Mouse (Mus musculus) bone marrow, adult 2 months (tissue): ENCODE results near the gene Klf2. TPM values are rescaled to one million over a fixed set of nuclear protein-coding genes. Genes with fewer than 3 reads are reported as not detected.

Source experiments
- H3K27ac ChIP-seq: fragments of 200-500 bp; 2 replicates; pipeline ENCODE4 v1.5.1; 2012; ENCODE audit warnings: low read depth, mild to moderate bottlenecking, control low read depth, inconsistent platforms, low read length; ENCODE audit not compliant: control insufficient read depth, poor library complexity, insufficient read depth
- H3K4me1 ChIP-seq: fragments of 200-500 bp; 2 replicates; pipeline ENCODE4 v1.6.1; 2011; ENCODE audit warnings: low read length; ENCODE audit not compliant: control insufficient read depth, insufficient read depth
- H3K4me3 ChIP-seq: fragments of 200-500 bp; replicated peaks from 2 replicates; pipeline ENCODE3; 2011; ENCODE audit warnings: mild to moderate bottlenecking, low read depth, low read length, control low read depth; ENCODE audit not compliant: control insufficient read depth
- CTCF ChIP-seq: fragments of 200-500 bp; IDR thresholded peaks from 2 replicates; pipeline ENCODE4 v1.5.1; 2011; ENCODE audit warnings: low read length, control low read depth; ENCODE audit not compliant: control insufficient read depth, insufficient read depth
- POLR2A ChIP-seq: fragments of 200-500 bp; IDR thresholded peaks from 2 replicates; pipeline ENCODE4 v1.6.1; 2011; ENCODE audit warnings: low read depth, mild to moderate bottlenecking, control low read depth, low read length, borderline replicate concordance; ENCODE audit not compliant: control insufficient read depth
- WGBS: fragments of 180-500 bp; shearing (Covaris S2); methylation state at CpG from one replicate; pipeline ENCODE4 v1.1.7; 2018; 5-methylcytosine and 5-hydroxymethylcytosine counted together
- polyA plus RNA-seq: library from polyadenylated mRNA; stranded (reverse); fragments of >200 nt; gene quantifications from 2 replicates; pipeline ENCODE4 v1.2.4, GENCODE M21; 2011; ENCODE audit warnings: low replicate concordance; ENCODE audit not compliant: missing spikeins, insufficient read depth, insufficient read length

Klf2 gene
- polyA plus RNA-seq, 1 experiment = 179 TPM

DNA sequence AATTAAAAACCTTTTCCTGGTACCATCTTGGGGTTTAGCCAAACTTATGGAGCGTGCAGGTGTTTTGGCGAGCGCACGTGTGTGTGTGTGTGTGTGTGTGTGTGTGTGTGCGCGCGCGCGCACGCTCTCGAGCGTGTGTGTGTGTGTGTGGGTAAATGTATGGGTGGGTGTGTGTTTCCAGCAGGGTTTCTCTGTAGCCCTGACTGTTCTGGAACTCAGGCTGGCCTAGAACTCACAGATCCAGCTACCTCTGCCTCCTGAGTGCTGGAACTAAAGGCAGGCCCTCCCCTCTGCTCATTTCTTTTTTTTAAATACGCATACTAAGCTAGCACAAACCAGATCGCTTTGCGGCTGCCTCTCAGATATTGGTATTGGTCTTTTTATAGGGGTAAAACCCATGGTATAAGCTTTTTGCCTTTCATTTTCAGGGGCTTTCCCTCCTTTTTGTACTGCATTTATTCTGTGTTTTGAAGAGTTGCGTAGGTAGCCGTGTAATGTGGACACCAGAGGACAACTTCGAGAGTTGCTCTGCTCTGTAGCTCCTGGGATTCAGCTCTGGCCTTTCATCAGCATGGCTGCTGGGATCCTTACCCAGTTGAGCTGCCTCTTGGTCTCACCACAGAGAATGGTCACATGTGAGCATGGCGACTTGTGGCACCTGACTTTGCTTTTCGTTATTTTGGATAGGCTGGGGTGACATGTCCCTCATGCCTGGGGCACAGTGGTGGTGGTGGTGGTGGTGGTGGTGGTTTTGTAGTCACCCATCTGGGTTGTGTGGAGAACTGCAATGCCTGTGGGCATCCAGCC, 3.0 kb downstream of the Klf2 start:
- Histone ChIP-seq H3K27ac (peak overlapping the region; percentile 83), H3K4me1 (peaks cover 7% of the 10 kb centered on the region), H3K4me3 (peak overlapping the region; percentile 73)
- no peak for TF ChIP-seq POLR2A
- TF ChIP-seq CTCF = no peak
- WGBS = 74% methylated on average over 20 of the region's 20 CpGs

DNA sequence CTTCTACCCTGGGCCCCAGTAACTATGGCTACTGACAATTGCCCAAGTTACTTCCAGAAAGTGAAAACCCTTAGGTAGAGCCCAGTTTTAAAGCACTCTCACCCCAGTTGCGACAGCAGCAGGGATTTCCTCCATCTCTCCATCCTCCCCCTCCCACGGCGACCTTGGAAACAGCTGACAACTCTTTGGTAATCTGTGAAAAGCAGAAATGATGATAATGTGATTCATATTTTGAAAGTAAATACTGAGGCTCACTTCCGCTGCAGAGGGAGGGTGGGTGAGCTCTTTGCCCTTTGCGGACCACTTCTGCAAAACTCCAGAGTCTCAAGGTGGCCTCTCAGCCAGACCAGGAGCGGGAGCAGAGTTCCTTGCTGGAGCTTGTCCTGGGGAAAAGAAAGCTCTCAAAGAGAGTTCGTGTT, 3.6 kb downstream of the Klf2 start:
- Histone ChIP-seq H3K4me3 (peak overlapping the region; percentile 73), H3K27ac (peak overlapping the region; percentile 83), H3K4me1 (peaks cover 3% of the 10 kb centered on the region)
- TF ChIP-seq CTCF = no peak
- no peak for TF ChIP-seq POLR2A
- 4% methylated on average over 7 of the region's 7 CpGs for WGBS

DNA sequence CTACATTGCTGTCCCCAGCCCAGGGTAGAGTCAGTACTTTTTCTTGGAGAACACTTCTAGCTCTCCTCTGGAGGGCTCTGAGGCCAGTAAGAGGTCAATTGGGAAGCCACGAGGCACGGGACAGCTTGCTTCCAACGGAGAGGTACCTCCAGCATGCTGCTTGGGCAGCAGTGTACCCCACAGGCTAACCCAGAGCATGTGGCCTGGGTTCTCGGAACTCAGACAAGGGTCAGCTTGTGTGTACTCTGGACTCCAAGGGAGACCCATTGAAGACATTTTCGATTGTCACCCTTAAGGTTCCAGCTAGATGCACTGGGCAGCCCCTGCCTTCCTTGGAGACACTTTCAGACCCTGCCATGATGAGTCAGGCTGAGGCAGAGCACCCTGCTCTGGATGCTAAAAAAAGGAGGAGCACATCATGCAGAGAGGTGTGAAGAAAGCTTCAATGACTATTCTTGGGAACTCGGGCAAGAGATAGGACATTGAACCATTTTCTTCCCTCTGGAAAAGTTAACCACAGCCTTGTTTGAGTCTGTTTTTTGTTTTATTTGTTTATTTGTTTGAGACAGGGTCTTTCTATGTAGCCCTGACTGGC, 4.4 kb downstream of the Klf2 start:
- Histone ChIP-seq H3K4me3 (no peak overlapping the region), H3K4me1 (peaks cover 1% of the 10 kb centered on the region; the same call in 1 of the 2 replicates), H3K27ac (peak overlapping the region; percentile 57)
- WGBS = 59% methylated on average over 6 of the region's 6 CpGs
- no peak for TF ChIP-seq CTCF
- TF ChIP-seq POLR2A = no peak

DNA sequence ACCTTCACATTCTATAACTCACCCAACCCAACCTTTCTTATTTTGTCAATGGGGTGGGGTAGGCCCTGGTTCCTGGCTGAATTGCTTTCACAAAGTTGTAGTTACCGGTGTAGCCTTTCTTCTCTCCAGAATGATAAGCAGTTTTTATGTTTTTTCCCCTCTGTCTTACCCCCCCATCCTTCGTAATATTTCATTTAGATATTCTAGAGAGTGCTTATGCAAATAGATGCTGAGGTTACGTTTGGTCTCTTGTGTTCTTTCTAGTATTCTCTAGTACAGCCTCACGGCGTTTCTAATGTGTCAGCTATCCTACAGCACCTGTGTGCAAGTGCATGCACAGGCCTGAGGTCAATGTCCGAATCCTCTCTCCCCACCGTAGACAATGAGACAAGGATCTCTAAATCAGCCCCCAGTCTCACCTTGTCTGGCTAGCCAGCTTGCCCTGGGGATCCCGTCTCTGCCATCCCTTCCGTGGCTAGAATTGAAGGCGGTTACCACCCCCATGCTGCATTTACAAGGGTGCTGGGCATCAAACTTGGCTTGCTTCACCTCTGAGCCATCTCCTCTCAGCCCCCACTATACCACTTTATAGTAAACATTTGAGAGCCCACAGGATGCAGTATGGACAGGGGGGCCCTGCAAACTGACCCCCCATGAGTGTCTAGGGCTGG, 5.3 kb downstream of the Klf2 start:
- H3K27ac ChIP-seq = no peak overlapping the region; the same call in 1 of the 2 replicates
- TF ChIP-seq CTCF = no peak
- WGBS = 83% methylated on average over 10 of the region's 10 CpGs
- no peak overlapping the region for H3K4me3 ChIP-seq
- no peaks in the 10 kb centered on the region; the same call in 1 of the 2 replicates for H3K4me1 ChIP-seq

DNA sequence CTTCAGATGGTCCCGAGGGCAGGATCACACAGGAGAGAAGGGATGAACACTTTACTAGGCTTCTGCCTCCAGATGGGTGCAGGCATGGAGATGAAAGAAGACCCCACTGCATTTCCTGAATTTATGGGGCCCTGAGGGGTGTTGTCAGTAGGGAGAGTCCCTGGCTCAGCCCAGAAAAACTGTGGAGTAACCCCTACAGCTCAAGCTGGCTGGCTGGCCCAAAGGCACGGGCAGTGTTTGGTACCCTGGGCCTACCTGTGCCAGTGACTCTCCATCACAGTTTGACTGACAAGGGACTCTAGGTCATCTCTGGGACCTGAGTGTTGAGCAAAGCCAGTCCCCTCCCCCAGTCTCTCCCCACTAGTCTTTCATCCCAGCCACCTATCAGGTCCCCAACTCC, 5.9 kb downstream of the Klf2 start:
- no peaks in the 10 kb centered on the region; the same call in 1 of the 2 replicates for H3K4me1 ChIP-seq
- H3K27ac ChIP-seq = no peak overlapping the region; the same call in 1 of the 2 replicates
- no peak overlapping the region for H3K4me3 ChIP-seq
- 87% methylated on average over 2 of the region's 2 CpGs for WGBS
- no peak for TF ChIP-seq CTCF
- no peak for TF ChIP-seq POLR2A

DNA sequence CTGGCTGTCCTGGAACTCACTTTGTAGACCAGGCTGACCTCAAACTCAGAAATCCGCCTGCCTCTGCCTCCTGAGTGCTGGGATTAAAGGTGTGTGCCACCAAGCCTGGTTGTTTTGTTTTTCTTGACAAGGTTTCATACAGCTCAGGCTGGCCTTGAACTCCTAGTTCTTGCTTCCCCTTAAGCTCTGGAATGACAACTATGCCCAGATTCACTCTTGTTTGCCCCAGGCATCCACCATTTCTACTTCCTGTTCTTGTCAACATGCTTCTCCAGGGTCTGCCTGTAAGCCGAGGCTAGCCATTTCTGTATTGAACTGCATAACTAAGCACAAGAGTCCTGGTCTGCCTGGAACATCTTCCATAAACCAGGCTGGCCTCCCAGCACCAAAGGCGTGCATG, 10.3 kb downstream of the Klf2 start:
- Histone ChIP-seq H3K4me1 (no peaks in the 10 kb centered on the region; the same call in 1 of the 2 replicates), H3K4me3 (no peak overlapping the region), H3K27ac (no peak overlapping the region)
- WGBS = 73% methylated on average over 3 of the region's 3 CpGs
- TF ChIP-seq POLR2A (no peak), CTCF (no peak)

DNA sequence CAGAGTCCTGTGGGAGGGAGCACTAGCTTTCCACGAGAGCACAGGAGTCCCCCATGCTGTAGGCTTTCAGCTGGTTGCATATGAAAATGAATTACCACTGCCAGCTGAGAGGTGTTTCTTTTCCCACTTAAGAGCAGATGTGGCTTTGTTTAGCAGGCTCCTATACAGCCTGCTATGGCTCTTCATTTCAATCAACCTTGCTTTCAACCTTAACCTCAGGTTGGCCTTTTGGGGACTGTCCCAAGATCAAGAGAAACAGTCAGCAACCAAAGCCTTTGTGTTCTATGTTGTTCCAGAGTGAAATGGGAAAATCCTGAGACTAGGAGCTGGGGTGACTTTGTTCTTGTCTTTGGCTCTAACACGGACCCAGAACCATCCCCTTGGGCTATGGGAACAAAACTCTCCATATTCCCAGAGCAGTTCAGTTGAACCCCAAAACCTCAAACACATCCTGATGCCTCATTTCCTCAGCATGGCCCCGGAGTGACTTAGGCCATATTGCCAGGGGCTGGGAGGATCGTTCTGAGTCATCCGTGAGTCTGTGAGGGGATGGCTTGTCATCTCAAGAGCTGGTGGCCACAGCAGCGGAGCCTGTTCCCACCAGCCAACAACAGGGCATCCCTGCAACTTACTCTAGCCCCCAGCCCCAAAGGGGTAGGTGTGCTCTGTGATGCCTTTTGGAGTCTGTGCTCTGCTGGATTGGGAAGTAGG, 12.1 kb downstream of the Klf2 start:
- no peak overlapping the region for H3K4me3 ChIP-seq
- WGBS = 43% methylated on average over 6 of the region's 6 CpGs
- no peak overlapping the region for H3K27ac ChIP-seq
- no peaks in the 10 kb centered on the region for H3K4me1 ChIP-seq
- TF ChIP-seq POLR2A (no peak), CTCF (no peak)

DNA sequence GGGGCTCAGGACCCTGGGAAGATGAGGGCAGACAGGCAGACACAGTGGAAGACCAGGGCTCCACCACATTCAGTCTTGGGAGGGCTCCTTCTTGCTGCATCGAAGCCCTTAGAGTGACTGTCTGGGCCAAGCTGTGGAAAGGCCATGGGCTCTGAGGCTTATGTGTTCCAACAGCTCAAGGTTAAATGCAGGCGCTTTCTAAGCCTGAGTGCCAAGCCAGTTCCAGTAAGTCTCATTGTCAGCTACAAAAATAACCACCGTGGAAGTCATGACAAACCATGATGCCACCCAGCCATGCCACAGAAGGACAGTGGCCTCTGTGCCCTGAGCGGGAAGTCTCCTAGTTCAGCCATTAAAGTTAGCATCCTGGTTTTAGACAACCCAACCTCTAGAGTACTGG, 12.8 kb downstream of the Klf2 start:
- Histone ChIP-seq H3K4me1 (no peaks in the 10 kb centered on the region), H3K27ac (no peak overlapping the region), H3K4me3 (no peak overlapping the region)
- 75% methylated on average over 4 of the region's 4 CpGs for WGBS
- TF ChIP-seq POLR2A (no peak), CTCF (no peak)
